Mouse (Mus musculus) lung, postnatal 0 days (tissue): ENCODE results near the gene Hbp1.

Source experiments
- CTCF ChIP-seq: IDR thresholded peaks from 2 replicates; pipeline ENCODE4 v1.5.1; 2016; ENCODE audit warnings: antibody characterized with exemption, mild to moderate bottlenecking
- EP300 ChIP-seq: IDR thresholded peaks from 2 replicates; pipeline ENCODE4 v1.6.1; 2016; ENCODE audit warnings: antibody characterized with exemption, mild to moderate bottlenecking, control low read depth

- TF ChIP-seq CTCF: no peak
- TF ChIP-seq EP300: no peak
Measured at GRCm38 (mm10) chr12:31936657-31937300, 13.6 kb downstream of the Hbp1 start.
